Mouse (Mus musculus): ENCODE results near the gene Ddr1. TPM values are rescaled to one million over a fixed set of nuclear protein-coding genes. Genes with fewer than 3 reads are reported as not detected.

The Ddr1 gene
- polyA plus RNA-seq, 1 experiment from 2014 or later: 51.9 TPM

- Histone ChIP-seq H3K4me3 (peak overlapping the region; percentile 62), H3K27ac (peak overlapping the region; percentile 98), H3K9ac (peak overlapping the region; percentile 77), H3K4me1 (peaks cover 74% of the 10 kb centered on the region), H3K4me2 (peak overlapping the region; percentile 88), H3K27me3 (no peaks in the 10 kb centered on the region), H3K36me3 (peaks cover 2% of the 10 kb centered on the region; the same call in 1 of the 2 replicates), H3K9me3 (no peaks in the 10 kb centered on the region)
- under 1% methylated on average over 61 of the region's 66 CpGs for WGBS
- peak; percentile 70 for ATAC-seq (ENCODE audit: borderline replicate concordance, extremely low read depth, low FRiP score, low TSS enrichment)
These were observed 4.0 kb downstream of the Ddr1 start for GRCm38 (mm10) chr17:35700371-35700961.

GRCm38 (mm10) chr17:35699919-35700318 lies 4.5 kb downstream of the Ddr1 start:
- H3K9me3 ChIP-seq: no peaks in the 10 kb centered on the region
- H3K36me3 ChIP-seq: peaks cover 7% of the 10 kb centered on the region; the same call in 1 of the 2 replicates
- H3K4me1 ChIP-seq: peaks cover 69% of the 10 kb centered on the region
- WGBS: 3% methylated on average over 19 of the region's 19 CpGs
- 0 out of 2 replicates have a peak, but pooled peaks have one; percentile 9 for ATAC-seq (ENCODE audit: borderline replicate concordance, extremely low read depth, low FRiP score, low TSS enrichment)
- H3K4me3 ChIP-seq: peak overlapping the region; percentile 62
- H3K4me2 ChIP-seq: peak overlapping the region; percentile 88
- peak overlapping the region; percentile 77 for H3K9ac ChIP-seq
- no peaks in the 10 kb centered on the region for H3K27me3 ChIP-seq
- H3K27ac ChIP-seq: peak overlapping the region; percentile 98

GRCm38 (mm10) chr17:35698501-35698883 lies 5.9 kb downstream of the Ddr1 start:
- Histone ChIP-seq H3K4me3 (peak overlapping the region; percentile 30), H3K36me3 (peaks cover 13% of the 10 kb centered on the region; the same call in 1 of the 2 replicates), H3K4me1 (peaks cover 55% of the 10 kb centered on the region), H3K9me3 (no peaks in the 10 kb centered on the region), H3K4me2 (peak overlapping the region; percentile 54), H3K9ac (no peak overlapping the region), H3K27ac (peak overlapping the region; percentile 81), H3K27me3 (no peaks in the 10 kb centered on the region)
- ATAC-seq (ENCODE audit: borderline replicate concordance, extremely low read depth, low FRiP score, low TSS enrichment): no peak
- WGBS: 35% methylated on average over 5 of the region's 5 CpGs

- no peaks in the 10 kb centered on the region for H3K9me3 ChIP-seq
- 7% methylated on average over 16 of the region's 16 CpGs for WGBS
- H3K27ac ChIP-seq: peak overlapping the region; percentile 81
- H3K4me2 ChIP-seq: peak overlapping the region; percentile 54
- ATAC-seq (ENCODE audit: borderline replicate concordance, extremely low read depth, low FRiP score, low TSS enrichment): no peak
- H3K4me1 ChIP-seq: peaks cover 52% of the 10 kb centered on the region
- no peaks in the 10 kb centered on the region for H3K27me3 ChIP-seq
- H3K36me3 ChIP-seq: peaks cover 18% of the 10 kb centered on the region; the same call in 1 of the 2 replicates
- peak overlapping the region; percentile 30 for H3K4me3 ChIP-seq
- peak overlapping the region; percentile 38; the same call in 1 of the 2 replicates for H3K9ac ChIP-seq
These were observed 6.5 kb downstream of the Ddr1 start for GRCm38 (mm10) chr17:35697759-35698500.

GRCm38 (mm10) chr17:35697429-35697758 lies 7.0 kb downstream of the Ddr1 start:
- peak overlapping the region; percentile 54 for H3K4me2 ChIP-seq
- peaks cover 22% of the 10 kb centered on the region; the same call in 1 of the 2 replicates for H3K36me3 ChIP-seq
- H3K4me1 ChIP-seq: peaks cover 48% of the 10 kb centered on the region
- H3K9me3 ChIP-seq: no peaks in the 10 kb centered on the region
- no peaks in the 10 kb centered on the region for H3K27me3 ChIP-seq
- 0 out of 2 replicates have a peak overlapping the region, but pooled peaks have one; percentile 38 for H3K9ac ChIP-seq
- peak overlapping the region; percentile 81 for H3K27ac ChIP-seq
- H3K4me3 ChIP-seq: peak overlapping the region; percentile 30
- 25% methylated on average over 1 of the region's 1 CpGs for WGBS
- ATAC-seq (ENCODE audit: borderline replicate concordance, extremely low read depth, low FRiP score, low TSS enrichment): no peak

GRCm38 (mm10) chr17:35696691-35697090 lies 7.7 kb downstream of the Ddr1 start:
- H3K9ac ChIP-seq: no peak overlapping the region

GRCm38 (mm10) chr17:35695289-35695688 lies 9.1 kb downstream of the Ddr1 start:
- peaks cover 34% of the 10 kb centered on the region for H3K36me3 ChIP-seq
- 93% methylated on average over 2 of the region's 2 CpGs for WGBS

More at GRCm38 (mm10) chr17:35696691-35697090, 7.7 kb downstream of the Ddr1 start:
- Histone ChIP-seq H3K9me3 (no peaks in the 10 kb centered on the region), H3K4me1 (peaks cover 41% of the 10 kb centered on the region), H3K27ac (peak overlapping the region; percentile 81; the same call in 1 of the 2 replicates), H3K36me3 (peaks cover 22% of the 10 kb centered on the region; the same call in 1 of the 2 replicates), H3K27me3 (no peaks in the 10 kb centered on the region), H3K4me3 (no peak overlapping the region), H3K4me2 (peak overlapping the region; percentile 54)
- 16% methylated on average over 6 of the region's 6 CpGs for WGBS
- ATAC-seq (ENCODE audit: borderline replicate concordance, extremely low read depth, low FRiP score, low TSS enrichment): no peak

GRCm38 (mm10) chr17:35693906-35694305 lies 10.5 kb downstream of the Ddr1 start:
- Histone ChIP-seq H3K4me1 (peaks cover 25% of the 10 kb centered on the region), H3K4me2 (no peak overlapping the region), H3K36me3 (peaks cover 47% of the 10 kb centered on the region), H3K27ac (no peak overlapping the region), H3K9ac (no peak overlapping the region), H3K27me3 (no peaks in the 10 kb centered on the region), H3K4me3 (no peak overlapping the region), H3K9me3 (no peaks in the 10 kb centered on the region)
- 83% methylated on average over 5 of the region's 5 CpGs for WGBS
- no peak for ATAC-seq (ENCODE audit: borderline replicate concordance, extremely low read depth, low FRiP score, low TSS enrichment)

More at GRCm38 (mm10) chr17:35695289-35695688, 9.1 kb downstream of the Ddr1 start:
- Histone ChIP-seq H3K4me1 (peaks cover 35% of the 10 kb centered on the region), H3K9ac (no peak overlapping the region), H3K4me3 (no peak overlapping the region), H3K4me2 (no peak overlapping the region), H3K27me3 (no peaks in the 10 kb centered on the region), H3K27ac (no peak overlapping the region), H3K9me3 (no peaks in the 10 kb centered on the region)
- no peak for ATAC-seq (ENCODE audit: borderline replicate concordance, extremely low read depth, low FRiP score, low TSS enrichment)

- WGBS: 73% methylated on average over 4 of the region's 4 CpGs
- no peak for ATAC-seq (ENCODE audit: borderline replicate concordance, extremely low read depth, low FRiP score, low TSS enrichment)
- Histone ChIP-seq H3K9ac (no peak overlapping the region), H3K9me3 (no peaks in the 10 kb centered on the region), H3K4me1 (peaks cover 9% of the 10 kb centered on the region), H3K36me3 (peaks cover 62% of the 10 kb centered on the region), H3K4me3 (no peak overlapping the region), H3K27ac (no peak overlapping the region), H3K27me3 (no peaks in the 10 kb centered on the region), H3K4me2 (no peak overlapping the region)
These were observed 12.1 kb downstream of the Ddr1 start for GRCm38 (mm10) chr17:35692368-35692767.

GRCm38 (mm10) chr17:35691811-35692210 lies 12.6 kb downstream of the Ddr1 start:
- no peak overlapping the region for H3K27ac ChIP-seq
- H3K9me3 ChIP-seq: no peaks in the 10 kb centered on the region
- 80% methylated on average over 4 of the region's 4 CpGs for WGBS
- peaks cover 67% of the 10 kb centered on the region for H3K36me3 ChIP-seq
- H3K4me2 ChIP-seq: no peak overlapping the region
- ATAC-seq (ENCODE audit: borderline replicate concordance, extremely low read depth, low FRiP score, low TSS enrichment): no peak
- H3K9ac ChIP-seq: no peak overlapping the region
- H3K27me3 ChIP-seq: no peaks in the 10 kb centered on the region
- H3K4me3 ChIP-seq: no peak overlapping the region
- H3K4me1 ChIP-seq: peaks cover 4% of the 10 kb centered on the region

GRCm38 (mm10) chr17:35689936-35690645 lies 14.3 kb downstream of the Ddr1 start:
- H3K4me3 ChIP-seq: no peak overlapping the region
- no peak overlapping the region for H3K27ac ChIP-seq
- H3K9ac ChIP-seq: no peak overlapping the region
- H3K4me2 ChIP-seq: no peak overlapping the region
- H3K27me3 ChIP-seq: no peaks in the 10 kb centered on the region
- H3K36me3 ChIP-seq: peaks cover 79% of the 10 kb centered on the region
- H3K4me1 ChIP-seq: no peaks in the 10 kb centered on the region
- 91% methylated on average over 18 of the region's 18 CpGs for WGBS
- ATAC-seq (ENCODE audit: borderline replicate concordance, extremely low read depth, low FRiP score, low TSS enrichment): no peak
- H3K9me3 ChIP-seq: no peaks in the 10 kb centered on the region

Measured in lung, embryonic 15.5 days (tissue).